Mouse (Mus musculus): ENCODE measurements at regions not wholly inside any gene's neighbourhood (a gene's known extent, or its start where the extent isn't known, plus 50 kb on each side); places are given as distances from the start of the nearest gene placed in this dataset.

DNA sequence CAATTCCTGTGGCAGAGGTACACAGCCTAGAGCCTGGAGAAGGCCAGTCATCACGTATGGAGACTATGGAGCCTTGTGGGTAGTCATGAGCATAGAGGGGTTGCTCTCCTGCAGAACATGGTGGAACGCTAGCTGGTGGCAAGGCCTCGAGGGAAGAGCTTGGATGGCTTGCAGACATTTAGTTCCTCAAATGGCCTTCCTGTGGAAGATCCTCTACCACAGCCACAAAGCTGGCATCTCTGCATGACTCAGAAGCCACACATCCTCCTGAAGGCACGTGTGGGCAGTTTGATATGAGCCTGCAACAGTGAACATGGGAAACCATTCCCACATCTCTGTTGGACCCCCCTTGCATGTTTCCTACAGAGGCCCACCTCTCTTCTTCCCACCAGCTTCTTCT lies 547.9 kb upstream of the Lrrc6 start:
- DNase-seq = no peak

DNA sequence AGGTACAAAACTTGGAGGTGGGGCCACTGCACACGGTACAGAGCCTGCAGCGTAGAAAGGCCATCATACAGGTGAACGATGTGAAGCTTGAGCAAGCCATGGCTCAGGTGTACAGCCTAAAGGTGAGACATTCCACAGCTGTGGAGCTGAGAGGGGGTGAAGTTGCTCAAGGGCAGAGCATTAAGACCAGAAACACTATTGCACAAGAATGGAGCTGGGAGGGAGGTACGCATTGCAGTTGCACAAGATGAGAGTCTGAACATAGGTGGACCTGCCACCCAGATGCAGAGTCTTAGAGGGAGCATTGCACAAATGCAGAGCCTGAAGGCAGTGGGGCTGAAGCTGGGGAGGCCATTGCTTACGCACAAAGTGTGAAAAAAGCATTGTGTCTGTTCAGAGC lies 547.4 kb upstream of the Lrrc6 start:
- DNase-seq = no peak

DNA sequence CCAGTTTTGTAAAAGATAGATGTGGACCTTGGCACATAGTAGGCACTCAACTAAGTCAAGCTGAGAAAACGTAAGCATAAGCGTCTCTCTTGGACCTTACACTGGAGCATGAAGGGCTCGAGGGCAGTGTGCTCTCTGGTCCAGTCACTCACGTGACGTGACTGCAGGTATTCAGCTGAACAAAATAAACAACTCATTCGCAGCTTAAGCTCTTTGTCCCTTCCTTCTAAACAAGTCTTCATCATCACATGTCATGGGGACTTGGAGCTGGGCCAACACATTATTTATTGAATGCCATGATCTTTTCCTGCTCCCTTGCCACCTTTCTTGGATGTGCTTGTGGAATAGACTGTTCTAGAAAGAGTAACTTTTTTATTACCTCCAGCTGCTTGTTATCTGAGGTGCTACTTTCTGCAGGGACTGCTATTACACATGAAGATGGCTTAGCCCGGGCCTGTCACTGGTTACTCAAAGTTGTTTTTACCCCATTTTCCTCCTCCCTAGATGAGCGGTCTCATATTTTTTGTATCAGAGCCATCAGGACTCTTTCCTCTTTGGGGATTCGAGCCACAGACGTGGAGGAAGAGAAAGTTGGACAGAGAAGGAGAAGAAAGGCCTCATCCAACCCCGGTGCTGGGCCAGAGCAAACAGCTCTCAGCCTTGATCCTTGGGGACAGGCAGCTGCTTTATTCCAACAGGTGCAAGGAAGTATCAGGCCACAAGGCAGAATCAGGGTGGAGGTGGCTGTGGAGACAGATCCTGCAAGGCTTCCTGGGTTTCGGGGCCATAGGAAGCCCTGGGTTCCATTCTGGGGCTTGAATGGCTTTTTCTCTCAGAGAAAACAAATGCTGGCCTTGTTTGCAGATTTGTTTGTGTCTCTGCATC lies 545.5 kb upstream of the Lrrc6 start:
- DNase-seq = peak; percentile 17

DNA sequence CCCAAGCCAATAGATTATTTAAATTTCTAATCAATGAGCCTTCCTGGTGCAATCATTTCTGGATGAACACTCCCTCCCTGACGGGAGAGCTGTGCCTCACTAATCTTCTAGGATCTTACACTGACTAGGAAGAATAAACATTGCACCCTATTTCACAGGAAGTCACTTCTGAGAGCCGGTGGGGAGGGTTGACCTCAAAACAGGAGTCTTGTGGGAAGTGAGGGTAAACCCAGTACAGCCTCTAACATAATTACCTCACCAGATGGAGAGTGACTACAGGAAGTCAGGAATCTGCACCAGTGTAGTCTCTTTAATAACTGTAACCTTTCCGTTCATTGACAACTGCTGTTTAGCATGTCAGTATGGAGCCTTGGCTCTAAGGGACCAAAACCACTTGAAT lies 544.6 kb upstream of the Lrrc6 start:
- DNase-seq = peak; percentile 22

DNA sequence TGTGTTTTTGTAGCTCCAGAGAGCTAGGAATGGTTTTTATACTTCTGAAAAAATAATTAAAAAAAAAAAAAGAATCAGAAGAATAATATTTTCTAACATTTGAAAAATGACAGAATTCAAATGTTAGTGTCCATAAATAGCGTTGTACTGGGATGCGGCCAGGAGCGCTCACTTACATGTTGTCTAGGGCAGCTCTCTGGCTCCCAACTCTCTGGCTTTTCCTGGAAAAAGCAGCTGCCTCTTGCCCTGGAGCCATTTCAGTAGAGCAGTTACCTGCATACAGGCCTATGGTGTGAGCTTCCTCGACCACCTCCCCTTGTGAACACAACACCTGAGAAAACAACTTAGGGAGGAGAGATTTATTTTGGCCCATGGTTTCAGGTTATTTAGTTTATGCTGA lies 544.1 kb upstream of the Lrrc6 start:
- DNase-seq = no peak

DNA sequence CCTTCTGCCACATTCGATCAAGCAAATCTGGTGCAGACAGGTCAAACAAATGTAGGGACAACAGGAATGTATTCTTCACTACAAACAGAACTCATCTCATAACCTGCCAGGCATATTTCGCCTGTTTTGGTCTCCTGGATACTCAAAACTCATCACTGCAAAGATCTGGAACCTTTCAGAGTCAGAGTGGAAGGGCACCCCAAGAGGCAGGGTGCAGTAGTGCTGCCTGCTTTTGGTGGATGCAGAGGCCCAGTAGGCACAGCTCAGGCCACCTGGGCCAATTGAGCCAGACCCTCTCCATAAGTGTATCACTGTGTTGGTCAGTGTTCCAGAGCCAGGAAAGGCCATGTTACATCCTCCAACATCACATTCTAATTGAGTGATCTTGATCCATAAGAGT lies 541.4 kb upstream of the Lrrc6 start:
- peak; percentile 25 for DNase-seq

DNA sequence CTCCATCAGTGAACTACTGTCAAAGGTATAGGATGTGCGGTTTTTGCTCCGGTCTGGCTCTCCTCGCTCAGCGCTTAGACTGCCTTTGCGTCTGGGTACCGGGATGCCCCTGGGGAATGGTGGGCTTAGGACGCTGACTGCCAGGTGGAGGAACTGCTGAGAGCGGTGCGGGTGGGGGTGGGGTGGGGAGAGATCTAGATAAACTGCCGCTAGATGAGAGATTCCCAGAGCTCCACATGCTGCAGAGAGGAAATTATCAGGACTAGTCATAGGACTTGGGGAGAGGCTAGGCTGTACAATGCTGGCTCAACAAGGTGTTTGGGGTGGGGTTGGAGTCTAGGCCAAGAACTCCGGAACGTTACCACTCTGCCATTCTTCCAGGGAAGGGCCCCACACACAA lies 539.5 kb upstream of the Lrrc6 start:
- no peak for DNase-seq

DNA sequence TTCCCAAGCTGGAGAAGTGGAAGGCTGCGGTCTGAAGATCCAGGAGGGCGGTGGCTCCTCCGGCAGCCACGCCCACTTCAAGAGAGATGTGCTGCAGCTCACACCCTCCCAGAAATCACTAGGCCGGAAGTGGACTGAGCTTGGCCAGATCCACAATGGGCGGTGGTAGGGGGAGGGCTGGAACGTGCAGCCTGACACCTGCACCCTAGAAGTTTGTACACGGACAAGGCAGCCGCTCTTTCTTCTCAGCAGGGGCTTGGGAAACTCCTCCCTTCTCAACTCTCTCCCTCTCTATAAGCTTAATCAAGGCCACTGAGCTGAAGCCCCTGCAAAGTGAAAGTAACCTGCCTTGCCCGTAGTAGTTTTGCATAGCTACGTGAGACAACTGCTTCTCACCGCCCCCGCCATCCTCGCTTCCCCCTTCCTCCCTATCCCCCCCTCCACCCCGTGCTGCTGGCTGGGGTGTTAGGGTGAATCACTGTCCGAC lies 538.8 kb upstream of the Lrrc6 start:
- peak; percentile 83 for DNase-seq

DNA sequence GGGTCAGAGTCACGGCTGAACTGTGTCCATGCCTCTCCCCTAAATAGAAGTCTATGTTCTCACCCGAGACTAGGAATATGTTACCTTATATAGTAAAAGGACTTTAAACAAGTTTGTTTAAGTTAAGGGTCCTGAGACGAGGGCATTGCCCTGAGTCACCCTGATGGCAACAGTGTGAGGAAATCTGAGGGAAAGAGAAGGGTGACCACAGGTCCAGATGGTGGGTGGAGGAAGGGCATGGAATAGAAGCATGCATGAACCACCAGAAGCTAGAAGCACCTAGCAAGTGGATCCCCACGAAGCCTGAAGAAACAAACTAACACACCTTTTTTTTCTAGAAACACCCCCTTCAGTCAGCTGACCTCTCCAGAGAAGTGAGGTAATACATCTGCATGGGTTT lies 536.9 kb upstream of the Lrrc6 start:
- no peak for DNase-seq

DNA sequence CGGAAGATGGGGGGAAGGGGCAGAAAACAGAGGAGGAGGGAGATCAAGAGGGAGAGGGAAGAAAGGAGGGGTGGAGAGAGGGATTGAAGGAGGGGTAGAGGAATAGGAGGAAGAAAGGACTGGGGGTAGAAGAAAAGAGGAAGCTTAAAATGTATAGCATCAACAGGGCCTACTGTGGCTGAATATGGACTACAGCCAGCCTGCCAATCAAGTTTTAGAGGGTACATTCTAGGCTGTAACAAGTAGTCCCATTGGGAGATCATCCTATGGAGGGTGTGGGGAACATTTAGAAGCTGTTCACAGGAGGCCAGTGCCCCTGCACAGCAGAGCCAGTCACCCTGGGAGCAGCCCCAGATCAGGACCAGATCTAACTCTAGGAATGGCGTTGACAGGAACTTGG lies 535.6 kb upstream of the Lrrc6 start:
- DNase-seq = no peak

DNA sequence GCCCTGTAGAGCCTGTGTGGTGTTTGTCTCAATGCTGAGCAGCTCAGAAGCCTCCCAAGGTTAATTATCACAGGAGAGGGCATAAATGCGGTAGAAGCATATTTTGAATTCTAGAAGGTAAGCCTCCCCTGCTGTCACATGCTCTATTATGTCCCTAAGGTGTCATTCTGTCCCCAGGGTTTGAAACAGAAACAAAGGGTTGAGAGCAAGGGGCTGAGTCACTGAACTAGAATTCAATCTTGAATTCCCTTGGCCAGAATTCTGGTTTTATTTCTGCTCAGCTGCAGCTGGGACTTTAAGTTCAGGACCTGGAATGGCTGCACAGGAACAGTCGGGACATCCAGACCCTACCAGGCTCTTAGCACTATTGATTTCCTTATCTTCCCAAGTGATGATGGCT lies 533.2 kb upstream of the Lrrc6 start:
- DNase-seq = no peak

DNA sequence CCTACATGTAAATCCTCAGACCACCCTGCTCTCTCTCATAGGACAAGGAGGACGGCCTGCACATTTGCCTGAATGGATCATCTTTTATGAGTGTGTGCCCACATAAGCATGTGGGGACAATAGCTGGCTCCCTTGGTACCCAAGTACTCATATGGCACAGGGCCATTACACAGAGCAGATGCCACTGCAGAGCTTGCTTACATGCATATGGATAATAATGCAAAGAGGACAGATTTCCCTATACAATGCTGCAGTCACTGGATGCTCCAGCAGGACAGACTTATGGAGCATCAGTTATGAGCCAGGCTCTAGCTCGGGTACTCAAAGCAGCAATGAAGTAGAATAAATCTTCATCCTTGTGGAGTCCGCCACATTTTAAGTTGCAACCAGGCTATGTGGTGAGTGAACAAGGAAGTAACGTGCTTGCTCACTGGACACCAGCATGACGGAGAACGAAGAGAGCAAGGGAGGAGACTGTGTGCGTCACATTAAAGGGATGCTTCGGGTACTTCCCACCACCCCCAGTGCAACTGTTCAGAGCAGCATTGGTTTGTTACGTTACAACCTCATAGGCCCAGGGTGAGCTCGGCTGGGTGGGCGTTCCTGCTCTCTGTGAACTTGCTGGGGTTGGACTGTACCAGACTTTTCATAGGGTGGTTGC lies 531.3 kb upstream of the Lrrc6 start:
- DNase-seq = no peak

DNA sequence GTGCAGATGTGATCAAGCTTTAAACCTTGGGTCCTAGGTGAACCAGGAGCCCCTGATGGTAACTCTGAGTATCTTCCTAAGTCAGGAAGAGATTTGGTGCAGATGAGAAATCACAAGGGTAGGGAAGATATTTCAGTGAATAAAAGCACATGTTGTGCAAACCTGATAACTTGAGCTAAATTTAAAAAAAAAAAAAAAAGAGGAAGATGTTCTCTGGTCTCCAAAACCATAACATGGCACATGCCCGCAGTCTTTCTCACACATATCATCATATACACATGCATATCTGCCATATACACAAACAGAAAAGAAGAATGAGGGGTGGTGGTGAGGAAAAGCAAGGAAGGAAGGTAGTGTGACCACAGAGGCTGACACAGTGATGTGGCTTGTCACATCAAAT lies 530.3 kb upstream of the Lrrc6 start:
- no peak for DNase-seq

DNA sequence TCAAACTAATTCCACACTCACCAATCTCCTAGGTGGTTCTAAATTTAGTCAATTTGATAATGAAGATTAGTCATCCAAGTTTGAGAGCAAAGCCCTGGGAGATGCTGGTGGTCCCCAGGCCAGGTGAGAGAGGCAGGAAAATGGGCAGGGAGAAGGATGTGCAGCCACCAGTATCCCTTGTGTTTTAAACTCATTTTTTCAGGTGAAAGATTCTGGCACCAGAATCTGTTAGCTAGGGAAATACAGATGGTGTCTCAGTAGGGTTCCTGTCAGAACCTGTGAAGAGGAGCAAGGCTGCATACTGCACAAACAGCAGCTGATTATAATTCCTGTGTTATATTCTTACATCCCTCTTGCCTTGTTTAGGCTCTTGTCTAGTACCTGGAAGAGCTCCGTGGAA lies 527.5 kb upstream of the Lrrc6 start:
- no peak for DNase-seq

DNA sequence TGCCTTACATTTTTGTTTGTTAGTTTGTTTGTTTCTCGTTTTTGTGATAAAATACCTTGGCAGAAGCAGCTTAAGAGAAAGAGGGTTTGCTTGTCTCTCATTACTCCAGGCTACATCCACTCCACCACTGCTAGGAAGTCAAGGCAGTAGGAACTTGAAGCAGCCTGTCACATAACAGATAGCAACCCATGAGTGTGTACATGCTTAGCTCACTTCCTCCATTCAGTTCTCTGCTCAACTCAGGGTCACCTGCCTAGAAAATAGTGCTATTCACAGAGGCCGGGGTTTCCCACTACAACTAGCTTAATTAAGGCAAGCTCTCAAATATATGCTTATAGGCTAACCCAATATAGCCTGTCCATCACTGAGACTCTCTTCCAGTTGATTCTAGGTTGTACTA lies 527.0 kb upstream of the Lrrc6 start:
- DNase-seq = no peak

DNA sequence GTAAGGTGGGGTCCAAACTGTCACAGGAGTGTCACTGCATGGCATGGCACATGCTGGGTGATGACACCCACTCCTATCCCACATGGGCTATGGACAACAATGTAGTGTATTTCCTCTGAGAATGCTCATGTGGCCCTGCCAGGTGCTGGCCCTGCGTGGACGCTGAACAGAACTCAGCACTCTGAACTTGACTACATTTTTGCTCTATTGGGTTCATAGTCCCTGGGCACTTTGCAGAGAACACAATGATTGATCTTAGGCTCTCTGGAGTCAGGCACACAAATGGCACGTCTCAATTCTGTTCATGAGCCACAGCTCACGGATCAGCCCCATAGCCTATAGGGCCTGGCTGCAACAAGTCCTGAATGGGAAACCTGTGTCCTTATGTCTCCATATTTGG lies 525.0 kb upstream of the Lrrc6 start:
- DNase-seq = no peak

DNA sequence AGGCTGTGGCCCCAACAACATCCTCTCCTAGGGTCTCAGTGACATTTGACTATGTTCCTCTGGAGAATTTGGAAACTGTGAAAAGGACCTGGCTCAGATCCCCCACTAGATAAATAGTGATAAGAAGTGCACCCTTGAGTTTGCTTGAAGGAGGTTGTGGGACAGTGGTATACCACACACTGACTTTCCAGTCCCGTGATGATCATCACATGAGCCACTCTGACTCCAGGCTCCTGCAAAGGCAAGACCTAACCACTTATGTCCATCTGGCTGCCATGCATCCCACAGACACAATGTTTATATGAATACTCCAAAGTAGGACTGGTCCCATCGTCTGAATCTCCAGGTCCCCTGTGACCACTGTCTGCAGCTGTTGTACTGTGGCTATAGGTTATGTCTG lies 523.7 kb upstream of the Lrrc6 start:
- no peak for DNase-seq

DNA sequence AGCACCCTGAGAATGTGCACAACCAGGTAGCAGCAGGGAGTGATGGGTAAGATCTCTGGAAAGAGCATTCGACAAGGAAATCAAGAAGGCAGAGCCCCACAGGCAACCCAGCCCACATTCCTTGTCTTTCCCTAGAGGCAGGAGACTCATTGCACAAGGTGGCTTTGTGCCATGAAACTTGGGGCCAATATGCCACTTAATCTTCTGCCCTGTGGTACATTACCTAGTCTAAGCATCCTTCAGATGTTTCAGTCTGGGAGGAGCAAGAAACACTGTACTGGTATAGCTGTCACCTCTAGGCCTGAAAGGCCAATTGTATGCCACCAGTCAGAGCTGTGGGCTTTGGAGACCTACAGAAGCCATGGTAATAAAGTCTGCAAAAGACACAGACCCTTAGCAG lies 522.4 kb upstream of the Lrrc6 start:
- DNase-seq = no peak

DNA sequence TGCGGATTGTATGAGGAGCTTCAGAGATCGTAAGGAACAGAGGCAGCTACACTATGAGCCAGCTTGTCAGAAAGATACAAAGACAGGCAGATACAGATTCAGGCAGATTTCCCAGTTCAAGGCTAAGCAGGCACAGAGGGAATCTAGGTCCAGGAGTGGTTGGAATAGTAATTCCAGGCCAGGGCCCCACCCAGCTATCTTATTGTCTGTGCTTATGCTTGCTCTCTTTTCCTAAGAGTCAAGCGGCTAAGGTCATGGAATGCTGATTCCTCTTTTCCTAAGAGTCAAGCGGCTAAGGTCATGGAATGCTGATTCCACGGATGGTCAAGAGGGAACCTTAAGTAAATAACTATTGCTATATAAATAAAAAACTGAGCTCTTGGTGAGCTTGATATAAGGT lies 520.7 kb upstream of the Lrrc6 start:
- no peak for DNase-seq

DNA sequence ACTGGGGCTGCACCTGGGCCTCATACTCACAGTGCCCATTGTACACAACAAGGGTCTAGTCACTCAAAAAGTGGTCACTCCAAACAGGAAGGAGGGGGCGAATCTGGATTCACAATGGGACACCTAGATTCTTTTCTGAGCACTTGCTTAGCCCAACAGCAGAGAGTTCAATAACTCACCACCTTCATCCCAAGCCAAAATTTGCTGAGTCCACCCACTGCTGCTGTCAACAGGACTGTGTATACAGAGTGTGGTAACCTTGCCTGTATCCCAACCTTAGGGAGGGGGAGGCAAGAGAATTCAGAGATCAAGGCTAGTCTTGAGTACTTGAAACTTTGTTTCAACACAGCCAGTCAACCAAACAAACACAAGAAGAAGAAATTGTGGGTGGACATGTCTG lies 519.2 kb upstream of the Lrrc6 start:
- no peak for DNase-seq

DNA sequence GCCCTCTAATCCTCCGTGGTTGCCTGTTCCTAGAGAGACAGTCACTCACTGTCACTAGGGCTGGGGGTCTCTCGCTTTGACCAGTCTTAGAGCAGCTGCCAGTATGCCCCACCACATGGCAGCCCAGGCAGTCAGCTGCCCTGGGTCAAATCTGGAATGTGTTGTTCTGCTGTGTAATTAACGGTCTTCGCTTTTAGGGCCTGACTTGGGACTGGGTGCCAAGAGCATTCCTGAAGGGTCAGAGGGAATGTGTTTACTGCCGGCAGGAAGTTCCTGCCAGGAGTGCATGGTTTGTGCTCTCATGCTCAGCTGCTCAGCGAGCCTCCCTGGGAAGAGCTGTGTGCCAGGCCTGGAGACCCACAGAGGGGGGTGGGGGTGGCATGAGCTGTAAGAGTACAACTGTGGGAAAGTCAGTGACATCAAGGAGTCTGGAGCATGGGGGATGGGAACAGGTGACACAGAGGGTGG lies 518.5 kb upstream of the Lrrc6 start:
- DNase-seq = peak; percentile 76

Measured in lung, postnatal 10 days (tissue).